Mouse (Mus musculus): Measurements from ENCODE around the gene Gpbar1. TPM values are rescaled to one million over a fixed set of nuclear protein-coding genes. Genes with fewer than 3 reads are reported as not detected.

The Gpbar1 gene
- total RNA-seq, 4 experiments from 2014 or later: not detected

GRCm38 (mm10) chr1:74294733-74295455 is 16.5 kb downstream of the Gpbar1 start:
- DNase-seq (ENCODE audit: low spot score in 2 of 2): peak in 1 of 2 experiments; percentile 48

- DNase-seq (ENCODE audit: low spot score in 2 of 2): peak; percentile 63 to 94
Measured at GRCm38 (mm10) chr1:74295456-74296171, 17.3 kb downstream of the Gpbar1 start.

DNA sequence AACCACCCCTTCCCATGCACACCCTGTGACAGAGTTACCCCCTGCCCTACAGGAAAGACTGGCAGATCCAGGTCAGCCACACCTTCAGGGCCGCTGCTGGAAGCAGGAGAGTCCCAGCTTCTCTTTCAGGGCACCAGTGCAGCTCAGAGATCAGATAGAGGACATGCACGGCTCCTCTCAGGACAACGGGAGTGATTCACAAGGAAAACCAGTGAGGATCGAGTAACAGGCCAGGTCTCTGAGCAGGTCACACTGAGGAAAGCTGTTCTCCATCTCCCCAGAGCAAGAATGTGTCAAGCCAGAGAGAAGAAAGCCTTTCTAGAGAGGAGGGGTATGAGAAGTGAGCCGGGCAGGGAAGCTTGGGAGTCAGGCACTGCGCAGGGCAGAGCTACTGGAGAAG is 18.1 kb downstream of the Gpbar1 start:
- DNase-seq (ENCODE audit: low spot score in 2 of 2): no peak

DNA sequence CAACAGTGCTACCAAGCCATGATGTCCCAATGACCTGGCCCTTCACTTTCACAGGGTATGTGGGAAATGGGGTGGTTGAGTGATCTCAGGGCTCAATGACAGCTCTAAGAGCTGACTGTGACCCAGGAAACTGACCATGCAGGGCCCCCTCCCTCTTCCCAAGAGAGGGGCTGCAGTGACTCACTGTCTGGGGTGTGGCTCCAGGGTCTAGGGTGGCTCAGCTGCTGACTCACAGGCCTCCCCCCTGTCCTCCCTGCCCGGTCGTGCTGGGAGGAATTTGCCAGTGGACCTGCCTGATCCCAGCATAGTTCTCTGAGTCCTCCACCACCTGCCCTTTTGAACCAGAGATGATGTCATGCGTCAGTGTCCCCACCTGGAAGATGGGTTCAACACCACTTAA is 18.9 kb downstream of the Gpbar1 start:
- no peak for DNase-seq (ENCODE audit: low spot score in 2 of 2)

DNA sequence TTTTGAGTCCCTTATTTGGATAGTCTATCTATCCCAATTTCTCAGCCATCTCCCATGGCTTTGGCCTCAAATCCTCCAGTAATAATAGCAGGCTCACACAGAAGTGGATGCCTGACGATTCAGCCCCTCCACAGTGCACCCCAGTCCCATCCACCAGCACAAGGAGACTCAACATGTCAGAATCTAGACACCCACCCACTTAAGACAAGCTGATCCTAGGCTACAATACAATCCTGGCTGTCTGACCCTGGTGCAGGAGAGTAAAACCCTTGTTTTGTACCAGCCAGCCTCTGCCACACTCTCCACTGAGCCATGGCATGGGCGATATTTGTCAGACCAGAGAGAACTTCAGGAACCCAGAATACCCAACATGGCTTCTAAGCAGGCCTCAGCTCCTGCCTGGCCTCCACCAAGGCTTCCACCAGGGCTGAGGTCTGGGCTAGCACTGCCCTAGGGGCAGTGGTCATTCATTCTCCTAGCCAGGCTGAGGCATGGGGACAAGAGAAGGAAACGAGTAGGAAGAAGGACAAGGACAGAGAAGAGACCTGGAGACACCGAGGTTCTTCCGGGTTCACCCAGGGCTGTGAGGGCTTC is 19.9 kb downstream of the Gpbar1 start:
- DNase-seq (ENCODE audit: low spot score in 2 of 2): no peak

GRCm38 (mm10) chr1:74298996-74299395 is 20.6 kb downstream of the Gpbar1 start:
- DNase-seq (ENCODE audit: low spot score in 2 of 2): no peak

DNA sequence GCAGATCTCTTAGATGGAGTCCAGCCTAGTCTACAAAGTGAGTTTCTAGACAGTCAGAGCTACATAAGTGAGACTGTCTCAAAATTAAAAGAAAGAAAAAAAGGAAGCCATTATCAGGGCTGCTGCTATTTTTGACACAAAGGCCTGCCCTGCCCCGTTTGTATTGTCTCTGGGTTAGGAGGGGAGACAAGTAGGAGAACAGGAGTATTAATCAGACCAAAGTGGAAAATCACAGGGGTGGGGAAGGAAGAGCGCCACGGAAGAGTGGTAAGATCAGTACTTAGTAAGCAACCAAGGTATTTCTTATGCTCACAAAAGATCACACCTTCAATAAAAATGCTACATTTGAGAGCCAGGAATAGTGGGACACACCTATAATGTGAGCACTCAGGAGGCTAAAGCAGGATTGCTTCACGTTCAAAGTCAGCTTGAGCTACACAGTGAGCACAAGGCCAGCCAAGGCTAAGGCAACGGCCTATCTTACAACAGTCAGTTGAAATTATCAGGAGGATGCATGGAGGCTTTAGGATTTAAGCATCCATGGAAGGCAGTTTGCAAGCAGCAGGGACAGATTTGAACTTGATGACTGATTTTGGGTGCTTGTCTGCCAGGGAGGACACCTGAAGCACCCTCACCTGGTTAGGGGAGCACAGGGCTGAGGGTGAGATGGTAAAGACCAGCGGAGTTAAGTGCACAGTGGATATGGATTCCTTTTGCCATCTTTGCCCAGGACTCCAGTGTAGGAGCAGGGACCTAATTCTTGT is 22.2 kb downstream of the Gpbar1 start:
- DNase-seq (ENCODE audit: low spot score in 2 of 2): no peak

- DNase-seq (ENCODE audit: low spot score in 2 of 2): no peak
Measured at GRCm38 (mm10) chr1:74302229-74302628, 23.9 kb downstream of the Gpbar1 start.

GRCm38 (mm10) chr1:74302835-74303234 is 24.5 kb downstream of the Gpbar1 start:
- no peak for DNase-seq (ENCODE audit: low spot score in 2 of 2)

- DNase-seq (ENCODE audit: low spot score in 2 of 2): no peak
Measured at GRCm38 (mm10) chr1:74303509-74304338, 25.4 kb downstream of the Gpbar1 start.

DNA sequence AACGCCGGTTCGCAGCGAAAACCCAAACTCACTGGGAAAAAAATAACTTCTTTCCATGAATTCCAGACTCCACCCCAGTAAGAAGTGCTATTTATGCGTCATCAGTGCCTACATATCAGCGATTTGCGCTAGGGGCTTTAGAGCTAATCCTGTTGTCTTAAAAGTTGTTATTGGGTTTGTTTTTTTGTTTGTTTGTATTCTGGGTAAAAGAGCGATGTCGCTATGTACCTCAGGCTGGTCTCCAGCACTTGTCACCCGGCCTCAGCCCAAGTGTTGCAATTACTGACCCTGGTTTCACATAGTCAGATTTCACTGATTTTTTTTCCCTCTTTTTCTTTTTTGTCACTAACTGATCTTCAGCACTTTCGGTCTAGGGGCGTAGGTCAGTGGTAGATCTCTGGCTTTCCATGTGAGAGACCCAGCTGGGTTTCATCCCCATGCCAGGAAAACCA is 26.0 kb downstream of the Gpbar1 start:
- no peak for DNase-seq (ENCODE audit: low spot score in 2 of 2)

GRCm38 (mm10) chr1:74304946-74305345 is 26.6 kb downstream of the Gpbar1 start:
- DNase-seq (ENCODE audit: low spot score in 2 of 2): no peak

DNA sequence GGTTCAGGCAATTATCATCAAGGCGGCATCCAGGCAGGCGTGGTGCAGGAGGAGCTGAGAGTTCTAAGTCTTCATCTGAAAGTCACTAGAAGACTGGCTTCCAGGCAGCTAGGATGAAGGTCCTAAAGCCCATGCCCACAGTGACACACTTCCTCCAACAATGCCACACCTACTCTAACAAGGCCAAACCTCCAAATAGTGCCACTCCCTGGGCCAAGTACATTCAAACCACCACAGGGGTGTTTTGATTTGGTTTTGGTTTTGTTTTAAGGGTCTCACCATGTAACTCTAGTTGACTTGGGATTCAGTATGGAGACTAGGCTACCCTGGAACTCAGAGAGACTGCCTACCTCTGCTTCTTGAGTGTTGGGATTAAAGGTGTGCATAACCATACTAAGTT is 27.2 kb downstream of the Gpbar1 start, which contains the start of gene Tmbim1:
Gene Tmbim1 (minus strand): TSS at position 101 of the 400 bp plus-strand sequence.
- DNase-seq (ENCODE audit: low spot score in 2 of 2): no peak

- DNase-seq (ENCODE audit: low spot score in 2 of 2): no peak
Measured at GRCm38 (mm10) chr1:74307146-74307545, 28.8 kb downstream of the Gpbar1 start.

- DNase-seq (ENCODE audit: low spot score in 2 of 2): no peak
Measured at GRCm38 (mm10) chr1:74308001-74308964, 29.9 kb downstream of the Gpbar1 start.

DNA sequence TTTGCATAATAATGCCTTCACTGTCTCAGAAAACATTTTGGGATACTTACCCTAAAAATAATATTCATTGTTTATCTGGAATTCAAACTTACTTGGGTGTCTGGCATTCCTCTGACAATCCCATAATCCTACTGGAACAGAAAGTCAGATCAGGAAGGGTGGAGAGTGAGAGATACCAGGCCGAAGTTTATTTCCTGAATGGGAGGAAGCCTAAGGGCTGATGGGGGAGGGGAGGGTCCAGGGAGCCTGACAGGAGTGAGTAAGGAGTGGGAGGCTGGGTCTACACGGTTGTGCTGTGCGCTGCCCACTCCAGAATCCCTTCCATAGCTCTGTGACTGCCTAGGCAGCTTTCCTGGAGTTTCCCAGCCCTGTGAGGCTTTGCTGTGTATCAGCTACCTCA is 31.4 kb downstream of the Gpbar1 start:
- no peak for DNase-seq (ENCODE audit: low spot score in 2 of 2)

DNA sequence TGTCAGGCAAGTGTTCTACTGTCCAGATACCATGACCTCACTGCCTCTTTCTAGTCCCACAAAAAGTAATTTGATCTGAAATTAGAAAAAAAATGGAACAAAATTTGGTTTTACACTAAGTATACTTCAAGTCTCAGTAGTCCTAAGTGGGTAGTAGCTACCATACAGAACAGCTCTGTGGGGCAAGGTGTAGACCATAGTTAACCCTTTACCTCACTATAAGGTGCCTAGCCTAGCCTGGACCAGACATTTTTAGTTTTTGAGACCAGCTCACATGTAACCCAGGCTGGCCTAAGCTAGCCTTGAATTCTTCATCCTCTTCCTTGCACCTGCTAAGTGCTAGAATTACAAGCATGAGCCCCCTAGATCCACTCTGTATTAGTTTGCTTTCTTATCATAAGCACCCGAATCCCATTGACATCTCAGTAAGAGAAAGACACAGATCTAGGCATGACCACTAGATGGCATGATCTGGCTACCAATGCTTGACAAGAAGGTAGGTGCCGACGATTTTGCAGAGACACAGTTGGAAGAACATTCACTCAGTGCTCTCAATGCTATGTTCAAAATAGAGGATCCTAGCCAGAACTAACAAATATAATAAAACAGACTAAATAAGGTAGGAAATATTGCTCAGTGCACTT is 34.8 kb downstream of the Gpbar1 start:
- DNase-seq (ENCODE audit: low spot score in 2 of 2): no peak

DNA sequence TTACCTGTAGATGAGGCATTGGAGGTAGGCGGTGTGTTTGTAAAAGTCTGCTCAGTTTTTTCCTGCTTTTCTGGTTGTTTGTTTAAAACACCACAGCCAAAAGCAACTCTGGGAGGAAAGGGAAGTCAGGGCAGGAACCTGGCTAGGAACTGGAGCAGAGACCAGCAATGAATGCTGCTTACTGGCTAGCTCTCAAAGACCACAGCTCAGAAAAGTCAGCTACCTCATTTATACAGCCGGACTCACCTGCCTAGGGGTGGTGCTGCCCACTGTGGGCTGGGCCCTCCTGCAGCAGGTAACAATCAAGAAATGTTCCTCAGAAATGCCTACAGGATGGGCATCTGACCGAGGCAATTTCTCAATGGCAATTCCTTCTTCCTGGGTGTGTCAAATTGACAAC is 36.4 kb downstream of the Gpbar1 start:
- no peak for DNase-seq (ENCODE audit: low spot score in 2 of 2)

Data from left cerebral cortex, adult 8-10 months (tissue).